Mouse (Mus musculus): ENCODE measurements around the gene Cox16. TPM values are rescaled to one million over a fixed set of nuclear protein-coding genes. Genes with fewer than 3 reads are reported as not detected.

Gene Cox16
- 33.7 and 49.7 TPM in 2 replicates for polyA plus RNA-seq (2012)

DNA sequence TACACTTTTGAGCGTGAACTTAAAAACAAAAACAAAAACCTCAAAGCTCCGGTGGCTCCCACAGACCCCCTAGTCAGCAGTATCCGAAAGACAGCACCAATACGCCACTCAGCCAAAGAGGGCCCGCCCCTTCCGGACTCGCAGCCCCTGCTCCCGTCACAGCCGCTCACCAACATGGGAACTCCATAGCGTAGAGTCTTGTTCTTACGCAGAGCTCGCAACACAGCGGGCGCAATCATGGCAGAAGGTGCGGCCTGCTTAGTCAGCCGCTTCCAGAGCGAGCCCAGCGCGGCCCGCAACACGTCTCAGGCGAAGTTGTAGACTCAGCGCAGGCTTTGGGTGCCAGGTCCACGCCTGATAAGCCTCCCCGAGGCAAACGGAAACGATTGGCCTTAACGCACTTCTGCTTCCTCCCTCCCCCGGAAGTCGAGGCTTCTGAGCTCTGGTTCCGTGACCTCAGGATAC lies at the start of gene Cox16:
Gene Cox16, minus strand, starts transcription at position 401 of the 465 bp plus-strand sequence.

DNA sequence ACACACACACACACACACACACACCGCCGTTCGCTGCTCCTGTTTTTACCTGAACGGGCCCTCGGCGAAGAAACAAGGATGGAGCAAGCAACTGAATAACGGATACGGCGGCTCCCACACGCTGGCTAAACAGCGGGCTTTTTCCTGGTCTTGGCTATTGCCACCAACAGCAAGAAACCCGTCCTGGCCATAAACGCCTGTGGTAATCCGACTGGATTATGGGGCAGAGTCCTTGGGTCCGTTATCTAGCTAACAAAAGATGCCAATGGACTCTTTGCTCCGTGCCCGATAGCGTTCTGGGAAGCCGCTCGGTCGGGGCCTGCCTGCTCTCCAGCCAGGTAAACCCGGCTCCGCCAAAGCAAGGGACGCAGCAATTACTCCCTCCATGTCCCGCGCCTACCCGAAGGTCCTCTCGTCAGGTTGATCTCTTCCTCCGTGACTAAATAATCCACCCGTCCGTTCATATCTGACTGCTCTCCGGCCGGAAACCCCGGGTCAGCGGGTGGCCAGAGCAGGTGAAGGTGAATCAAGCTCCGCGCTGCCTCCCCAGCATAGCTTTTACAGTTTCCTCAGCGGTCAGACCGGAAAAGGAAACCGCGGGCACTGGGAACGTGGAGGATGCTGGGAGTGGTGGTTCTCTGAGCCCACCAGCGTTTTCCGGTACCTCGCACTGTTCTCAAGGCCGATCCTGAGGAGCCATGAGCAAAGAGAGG lies 47.5 kb upstream of the Cox16 start, which contains the start of the genes Gm20498 and Synj2bp:
Gene Gm20498, minus strand, starts transcription at position 590 of the 713 bp plus-strand sequence.
Gene Synj2bp, minus strand, starts transcription at position 596 of the 713 bp plus-strand sequence.

DNA sequence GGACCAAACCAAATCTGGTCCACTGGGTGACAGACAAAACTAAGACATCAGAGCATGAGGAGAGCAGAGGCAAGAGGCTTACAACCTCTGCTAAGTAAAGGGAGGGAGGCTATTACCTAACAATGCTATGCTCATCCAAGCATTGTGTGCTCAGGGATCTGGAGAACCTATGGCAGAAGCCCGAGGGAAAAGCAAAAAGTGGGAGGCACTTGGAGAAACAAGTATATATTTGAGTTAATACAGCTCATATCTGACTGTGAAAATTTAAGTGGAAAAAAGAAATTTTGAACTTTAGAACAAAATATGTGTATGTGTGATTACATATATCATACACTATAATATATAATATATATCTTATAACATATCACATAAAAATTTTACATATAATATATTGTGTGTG lies 63.1 kb downstream of the Cox16 start, which contains the start of gene Adam4:
Gene Adam4, minus strand, starts transcription at position 101 of the 400 bp plus-strand sequence.

DNA sequence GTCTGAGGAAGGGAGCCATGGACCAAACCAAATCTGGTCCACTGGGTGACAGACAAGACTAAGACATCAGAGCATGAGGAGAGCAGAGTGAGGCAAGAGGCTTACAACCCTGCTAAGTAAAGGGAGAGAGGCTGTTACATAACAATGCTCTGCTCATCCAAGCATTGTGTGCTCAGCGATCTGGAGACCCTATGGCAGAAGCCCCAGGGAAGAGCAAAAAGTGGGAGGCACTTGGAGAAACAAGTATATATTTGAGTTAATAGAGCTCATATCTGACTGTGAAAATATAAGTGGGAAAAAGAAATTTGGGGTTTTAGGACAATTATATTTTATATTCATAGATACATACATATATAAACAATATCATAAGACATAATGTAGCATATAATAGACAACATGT lies 105.6 kb downstream of the Cox16 start, which contains the start of gene Gm4787:
Gene Gm4787, minus strand, starts transcription at position 101 of the 400 bp plus-strand sequence.

DNA sequence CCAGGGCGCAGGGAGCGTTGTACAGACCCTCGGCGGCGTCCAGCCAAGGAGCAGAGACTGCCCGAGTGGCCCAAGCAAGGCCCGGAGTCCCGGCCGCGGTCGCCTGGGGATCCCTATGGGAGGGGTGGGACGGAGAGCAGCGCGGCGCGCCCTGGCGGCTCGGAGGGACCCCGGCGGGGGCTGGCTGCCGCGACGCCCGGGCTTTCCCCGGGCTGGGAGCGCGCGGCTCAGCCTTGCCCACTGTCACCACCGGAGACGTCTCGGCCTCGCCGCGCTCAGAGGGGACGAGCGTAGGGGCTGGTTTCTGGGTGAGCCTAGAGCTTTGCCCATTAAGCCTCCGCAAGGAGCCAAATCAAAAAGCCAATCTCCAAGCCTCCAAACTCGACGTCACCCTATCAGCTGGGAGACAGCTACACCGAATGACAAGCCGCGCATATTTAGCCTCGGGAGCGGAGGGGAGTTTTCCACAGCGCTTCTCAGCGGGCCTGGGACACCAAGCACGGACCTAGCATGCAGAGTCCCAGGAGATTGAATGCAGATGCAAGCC lies 152.0 kb downstream of the Cox16 start, which contains the start of gene Slc8a3:
Gene Slc8a3, minus strand, starts transcription at position 306 of the 547 bp plus-strand sequence.

Other genes with a start within 250 kb of the Cox16 start
- not detected in 2 replicates for gene Slc8a3, start 151.9 kb downstream of the Cox16 start, polyA plus RNA-seq (2012)
- gene Gm4787, start 105.7 kb downstream of the Cox16 start, polyA plus RNA-seq (2012), result 0.04 TPM in 1 of 2 replicates, not detected in the other
- 0.02 TPM in 1 of 2 replicates, not detected in the other for gene Adam4, start 63.2 kb downstream of the Cox16 start, polyA plus RNA-seq (2012)
- gene Gm20498, start 47.8 kb upstream of the Cox16 start, polyA plus RNA-seq (2012), result 47.0 and 47.9 TPM in 2 replicates
- 1.4 and 1.5 TPM in 2 replicates for gene Synj2bp, start 47.8 kb upstream of the Cox16 start, polyA plus RNA-seq (2012)
- 0.04 TPM in 1 of 2 replicates, not detected in the other for gene Adam21, start 83.3 kb upstream of the Cox16 start, polyA plus RNA-seq (2012)
- 0.85 and 2.2 TPM in 2 replicates for gene Med6, start 109.9 kb upstream of the Cox16 start, polyA plus RNA-seq (2012)
- gene Ttc9, start 146.1 kb upstream of the Cox16 start, polyA plus RNA-seq (2012), result not detected in 2 replicates